11 mouse cellular contexts compared by ENCODE assay signal in the genomic region with DNA sequence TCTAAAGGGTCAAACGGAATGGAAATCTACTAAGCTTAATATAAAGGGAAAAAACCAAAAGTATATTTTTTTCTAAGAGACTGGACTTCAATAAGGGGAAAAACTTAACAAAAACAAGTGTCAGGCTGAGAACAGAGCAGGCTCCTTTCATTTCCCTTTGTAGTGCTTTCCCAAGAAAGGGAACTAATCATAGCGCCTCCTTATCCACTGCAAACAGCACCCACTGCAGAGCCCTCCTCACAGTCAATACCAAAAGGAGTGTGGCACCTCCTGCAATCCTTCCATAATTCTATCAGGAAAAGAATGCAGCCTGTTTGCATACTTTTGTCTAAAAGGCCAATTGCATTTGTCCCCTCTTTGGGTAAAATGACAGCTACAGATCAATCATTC. TPM values are rescaled to one million over a fixed set of nuclear protein-coding genes. Genes with fewer than 3 reads are reported as not detected.
DNase-seq lines count a peak whose midpoint lies in the region; ATAC-seq and TF ChIP-seq lines count a peak whose summit lies in the region.
"Had no signal": no experiment of that assay in that cellular context is flagged by ENCODE, and none has a peak within 500 bp of the region (broad histone marks: within the 10 kb centered on the region; RNA-seq: fewer than 3 reads in every experiment).

No protein-coding gene starts in this region.

- no peak for TF ChIP-seq EP300 in liver, postnatal 0 days (IDR thresholded peaks at IDR 0.05; ENCODE audit: low read depth)

- H3K9me3 ChIP-seq in intestine, embryonic 14.5 days (ENCODE audit: control insufficient read depth, low read length): no peaks in the 10 kb centered on the region
- no peaks in the 10 kb centered on the region for H3K9me3 ChIP-seq in intestine, embryonic 15.5 days
- H3K9me3 ChIP-seq in forebrain, embryonic 10.5 days: no peaks in the 10 kb centered on the region
- no peaks in the 10 kb centered on the region for H3K9me3 ChIP-seq in hindbrain, embryonic 12.5 days (replicated peaks)
- H3K9me3 ChIP-seq in midbrain, embryonic 11.5 days (ENCODE audit: control insufficient read depth, low read length): no peaks in the 10 kb centered on the region
- H3K9me3 ChIP-seq in liver, postnatal 0 days (ENCODE audit: low read length): no peaks in the 10 kb centered on the region
- H3K9me3 ChIP-seq: G1E; limb, embryonic 12.5 days; megakaryocyte, embryonic 14.5 days had no signal

- no peaks in the 10 kb centered on the region for H3K36me3 ChIP-seq in intestine, embryonic 14.5 days (ENCODE audit: control insufficient read depth, insufficient read depth, low read length)
- no peaks in the 10 kb centered on the region for H3K36me3 ChIP-seq in intestine, embryonic 15.5 days
- no peaks in the 10 kb centered on the region for H3K36me3 ChIP-seq in forebrain, embryonic 10.5 days (replicated peaks)
- no peaks in the 10 kb centered on the region for H3K36me3 ChIP-seq in hindbrain, embryonic 12.5 days
- H3K36me3 ChIP-seq in midbrain, embryonic 11.5 days (ENCODE audit: control insufficient read depth, insufficient read depth, low read length): no peaks in the 10 kb centered on the region
- H3K36me3 ChIP-seq in liver, postnatal 0 days (replicated peaks; ENCODE audit: insufficient read depth, low read length): no peaks in the 10 kb centered on the region
- H3K36me3 ChIP-seq: limb, embryonic 12.5 days had no signal

- no peak overlapping the region for H3K4me3 ChIP-seq in intestine, embryonic 14.5 days (ENCODE audit: low read depth, low read length)
- H3K4me3 ChIP-seq in intestine, embryonic 15.5 days (replicated peaks): no peak overlapping the region
- H3K4me3 ChIP-seq in forebrain, embryonic 10.5 days: no peak overlapping the region
- no peak overlapping the region for H3K4me3 ChIP-seq in hindbrain, embryonic 12.5 days
- H3K4me3 ChIP-seq in midbrain, embryonic 11.5 days (ENCODE audit: low read depth, low read length): no peak overlapping the region
- H3K4me3 ChIP-seq in liver, postnatal 0 days (ENCODE audit: low read depth, low read length): no peak overlapping the region
- H3K4me3 ChIP-seq: limb, embryonic 12.5 days; megakaryocyte, embryonic 14.5 days had no signal

- peaks cover 3% of the 10 kb centered on the region for H3K4me1 ChIP-seq in intestine, embryonic 14.5 days (replicated peaks; ENCODE audit: control insufficient read depth, insufficient read depth, low read length)
- H3K4me1 ChIP-seq in intestine, embryonic 15.5 days (replicated peaks): 0 out of 2 replicates have a peak, but pooled peaks cover 2% of the 10 kb centered on the region
- peaks cover 41% of the 10 kb centered on the region for H3K4me1 ChIP-seq in forebrain, embryonic 10.5 days
- 0 out of 2 replicates have a peak, but pooled peaks cover 3% of the 10 kb centered on the region for H3K4me1 ChIP-seq in hindbrain, embryonic 12.5 days
- H3K4me1 ChIP-seq in midbrain, embryonic 11.5 days (ENCODE audit: control insufficient read depth, insufficient read depth, low read length): 0 out of 2 replicates have a peak, but pooled peaks cover 2% of the 10 kb centered on the region
- H3K4me1 ChIP-seq in liver, postnatal 0 days (ENCODE audit: insufficient read depth): no peaks in the 10 kb centered on the region

- no peaks in the 10 kb centered on the region for H3K27me3 ChIP-seq in intestine, embryonic 14.5 days (replicated peaks; ENCODE audit: control insufficient read depth, insufficient read depth, low read length)
- H3K27me3 ChIP-seq in intestine, embryonic 15.5 days (replicated peaks): no peaks in the 10 kb centered on the region
- no peaks in the 10 kb centered on the region for H3K27me3 ChIP-seq in forebrain, embryonic 10.5 days (ENCODE audit: poor library complexity, severe bottlenecking)
- no peaks in the 10 kb centered on the region for H3K27me3 ChIP-seq in hindbrain, embryonic 12.5 days
- H3K27me3 ChIP-seq in midbrain, embryonic 11.5 days (ENCODE audit: control insufficient read depth, insufficient read depth, low read length): no peaks in the 10 kb centered on the region
- H3K27me3 ChIP-seq in liver, postnatal 0 days (ENCODE audit: insufficient read depth, low read length): no peaks in the 10 kb centered on the region
- H3K27me3 ChIP-seq: megakaryocyte, embryonic 14.5 days had no signal

- ATAC-seq in intestine, embryonic 14.5 days (replicated peaks; ENCODE audit: low FRiP score, low TSS enrichment, low read depth): no peak
- ATAC-seq in intestine, embryonic 15.5 days: no peak
- ATAC-seq in hindbrain, embryonic 12.5 days (ENCODE audit: low FRiP score): peak; percentile 77
- peak; percentile 66 for ATAC-seq in midbrain, embryonic 11.5 days (ENCODE audit: low FRiP score)
- ATAC-seq in CD4-positive, CD25-positive, alpha-beta regulatory T cell, adult 4 months: no peak
- ATAC-seq in liver, postnatal 0 days: no peak

- no peak overlapping the region for H3K27ac ChIP-seq in intestine, embryonic 14.5 days (ENCODE audit: low read depth)
- H3K27ac ChIP-seq in intestine, embryonic 15.5 days: no peak overlapping the region
- peak overlapping the region; percentile 60 for H3K27ac ChIP-seq in forebrain, embryonic 10.5 days
- H3K27ac ChIP-seq in hindbrain, embryonic 12.5 days: peak overlapping the region; percentile 68
- no peak overlapping the region for H3K27ac ChIP-seq in midbrain, embryonic 11.5 days (ENCODE audit: low read depth, low read length)
- no peak overlapping the region for H3K27ac ChIP-seq in liver, postnatal 0 days (ENCODE audit: low read depth)
- H3K27ac ChIP-seq: limb, embryonic 12.5 days had no signal

- no peak overlapping the region for H3K9ac ChIP-seq in intestine, embryonic 14.5 days (ENCODE audit: low read length)
- H3K9ac ChIP-seq in intestine, embryonic 15.5 days: no peak overlapping the region
- H3K9ac ChIP-seq in hindbrain, embryonic 12.5 days: no peak overlapping the region
- H3K9ac ChIP-seq in midbrain, embryonic 11.5 days (ENCODE audit: low read length): no peak overlapping the region
- no peak overlapping the region for H3K9ac ChIP-seq in liver, postnatal 0 days (replicated peaks)
- H3K9ac ChIP-seq: limb, embryonic 12.5 days had no signal

- H3K4me2 ChIP-seq in intestine, embryonic 14.5 days (ENCODE audit: low read length): peak overlapping the region; percentile 15; the same call in 1 of the 2 replicates
- no peak overlapping the region for H3K4me2 ChIP-seq in intestine, embryonic 15.5 days (replicated peaks)
- 0 out of 2 replicates have a peak overlapping the region, but pooled peaks have one; percentile 13 for H3K4me2 ChIP-seq in hindbrain, embryonic 12.5 days (replicated peaks)
- H3K4me2 ChIP-seq in midbrain, embryonic 11.5 days: no peak overlapping the region
- H3K4me2 ChIP-seq in liver, postnatal 0 days (ENCODE audit: low read depth, low read length): no peak overlapping the region
- H3K4me2 ChIP-seq: limb, embryonic 12.5 days had no signal

- no peak for TF ChIP-seq CTCF in liver, postnatal 0 days (IDR thresholded peaks at IDR 0.05; ENCODE audit: low read depth)

- WGBS in intestine, embryonic 14.5 days: 11% methylated on average over 2 of the region's 2 CpGs
- WGBS in intestine, embryonic 15.5 days: 14% methylated on average over 2 of the region's 2 CpGs
- 9% methylated on average over 2 of the region's 2 CpGs for WGBS in forebrain, embryonic 10.5 days
- 8% methylated on average over 2 of the region's 2 CpGs for WGBS in hindbrain, embryonic 12.5 days
- WGBS in midbrain, embryonic 11.5 days: 9% methylated on average over 2 of the region's 2 CpGs
- WGBS in liver, postnatal 0 days (ENCODE audit: insufficient replicate concordance): 27% methylated on average over 2 of the region's 2 CpGs

- DNase-seq in intestine, embryonic 14.5 days (ENCODE audit: low spot score): no peak
- no peak for DNase-seq in forebrain, embryonic 10.5 days (ENCODE audit: extremely low spot score, low spot score)
- no peak for DNase-seq in midbrain, embryonic 11.5 days (ENCODE audit: low spot score, missing footprints)
- DNase-seq in liver, postnatal 0 days: no peak
- DNase-seq in cerebellum, adult 8-10 months: no peak

RNA-seq across cellular contexts. Expression of gene Dph6, which starts 32.2 kb away (rescaled TPM):
- polyA plus RNA-seq in intestine, embryonic 14.5 days (2014; fragmentation: Nextera tagmentation; extraction: Ambion mirVana): 24.4 and 27.4 TPM in 2 replicates
- polyA plus RNA-seq in intestine, embryonic 15.5 days (2015; fragmentation: Nextera tagmentation; extraction: Ambion mirVana): 18.0 and 20.3 TPM in 2 replicates
- 22.6 and 23.8 TPM in 2 replicates for polyA plus RNA-seq in forebrain, embryonic 10.5 days (2016; fragmentation: Nextera tagmentation; extraction: Ambion mirVana)
- polyA plus RNA-seq in hindbrain, embryonic 12.5 days (2016; fragmentation: Nextera tagmentation; extraction: Ambion mirVana): 18.5 and 20.1 TPM in 2 replicates
- polyA plus RNA-seq in midbrain, embryonic 11.5 days (2014; fragmentation: Nextera tagmentation; extraction: Ambion mirVana): 18.1 and 20.6 TPM in 2 replicates
- 10 to 100 TPM; 16.8 to 20.9 TPM for polyA plus RNA-seq in CD4-positive, CD25-positive, alpha-beta regulatory T cell, adult 4 months (2017; shearing (Covaris generic))
- 5.2 and 5.7 TPM in 2 replicates for polyA plus RNA-seq in liver, postnatal 0 days (2015; fragmentation: Nextera tagmentation; extraction: Ambion mirVana)

Comparison
In these comparisons a context has a peak if more than half of its experiments do, and no peak if none do; other contexts are left out.
1. H3K4me2 ChIP-seq: peak in intestine, embryonic 14.5 days (single experiment) and hindbrain, embryonic 12.5 days (single experiment); none in intestine, embryonic 15.5 days (single experiment), midbrain, embryonic 11.5 days (single experiment) and liver, postnatal 0 days (single experiment).
2. ATAC-seq: peak in hindbrain, embryonic 12.5 days (single experiment) and midbrain, embryonic 11.5 days (single experiment); none in intestine, embryonic 14.5 days (single experiment), intestine, embryonic 15.5 days (single experiment), CD4-positive, CD25-positive, alpha-beta regulatory T cell, adult 4 months (single experiment) and liver, postnatal 0 days (single experiment).
3. H3K27ac ChIP-seq: peak in forebrain, embryonic 10.5 days (single experiment) and hindbrain, embryonic 12.5 days (single experiment); none in intestine, embryonic 14.5 days (single experiment), intestine, embryonic 15.5 days (single experiment), midbrain, embryonic 11.5 days (single experiment) and liver, postnatal 0 days (single experiment).